Mouse (Mus musculus) T-cell, adult 2 months (primary cell): ENCODE results near the gene Hadha.

Experiments
- DNase-seq: peaks from one replicate; pipeline ENCODE4 v3.0.0; 2022; ENCODE audit warnings: low spot score

Gene Hadha

GRCm38 (mm10) chr5:30154474-30155394, at the start of gene Hadha, which contains the start of gene Hadhb:
TSS of gene Hadha (minus strand) at chr5:30155162.
TSS of gene Hadhb (plus strand) at chr5:30155248.
- DNase-seq: peak; percentile 92

DNA sequence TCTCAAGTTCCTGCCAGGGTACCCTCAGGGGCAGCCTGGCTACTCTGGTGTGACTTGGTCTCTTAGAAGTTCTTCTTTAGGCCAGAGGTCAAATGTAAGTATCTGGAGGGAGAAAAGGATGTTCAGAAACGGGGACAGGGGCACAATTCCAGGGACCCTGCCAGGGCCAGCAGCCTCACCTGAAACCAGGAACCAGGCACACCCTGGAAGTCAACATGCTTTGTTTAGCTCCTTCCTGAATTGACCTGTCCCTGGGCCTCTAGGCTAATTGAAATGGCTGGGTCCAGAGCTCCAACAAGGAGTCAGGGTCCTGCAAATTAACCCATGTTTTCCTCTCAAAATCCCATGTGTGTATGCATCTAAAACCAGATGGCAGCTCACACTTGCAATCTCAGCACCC, 49.5 kb upstream of the Hadha start:
- no peak for DNase-seq

DNA sequence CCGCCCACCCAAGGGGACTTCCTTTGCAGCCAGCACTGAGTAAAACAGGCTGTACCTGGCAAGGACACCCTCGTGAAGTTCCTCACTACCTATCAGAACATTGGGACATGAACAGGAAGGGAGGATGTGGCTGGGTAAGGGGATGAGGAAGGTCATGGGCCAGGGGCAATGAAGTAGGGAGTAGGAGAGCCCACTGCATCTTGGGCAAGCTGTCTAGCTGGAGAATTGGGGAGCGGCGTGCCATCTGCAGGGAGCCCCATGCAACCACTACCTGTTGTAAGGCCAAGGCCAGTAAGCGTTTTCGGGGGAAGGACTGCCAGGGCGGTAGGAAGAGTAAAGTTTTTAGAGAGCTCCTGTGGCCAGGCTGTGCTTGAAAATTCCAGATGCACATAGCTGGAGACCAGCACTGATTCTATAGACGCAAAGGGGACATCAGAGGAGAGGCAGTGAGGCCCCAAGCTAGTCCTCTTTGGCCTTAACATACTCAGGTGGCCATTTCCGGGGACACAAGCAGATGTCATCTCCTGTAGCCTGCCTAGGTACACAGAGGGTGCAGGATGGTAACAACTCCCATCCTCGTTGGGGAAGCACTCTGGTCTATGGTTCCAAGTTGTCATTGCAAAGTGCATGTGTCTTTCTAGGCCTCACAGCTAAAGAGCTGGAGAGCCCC, 48.4 kb upstream of the Hadha start:
- DNase-seq: no peak

GRCm38 (mm10) chr5:30202221-30202620, 47.3 kb upstream of the Hadha start:
- DNase-seq: no peak

DNA sequence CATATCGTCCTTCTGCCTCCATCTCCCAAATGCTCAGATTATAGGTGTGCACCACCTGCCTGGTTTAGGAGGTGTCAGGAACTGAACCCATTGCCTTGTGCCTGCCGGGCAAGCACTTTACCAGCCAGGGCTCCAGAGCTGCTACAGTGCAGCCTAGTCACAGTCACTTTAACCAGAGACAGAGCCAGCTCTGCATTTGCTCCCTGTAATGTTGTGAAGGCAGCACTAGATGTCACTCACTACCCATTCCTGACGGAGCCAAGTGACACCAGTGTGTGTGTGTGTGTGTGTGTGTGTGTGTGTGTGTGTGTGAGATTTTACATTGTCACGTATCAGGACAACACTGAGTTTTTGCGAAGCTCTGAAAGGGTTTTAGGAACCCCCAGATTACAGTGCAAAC, 46.6 kb upstream of the Hadha start:
- DNase-seq: no peak

DNA sequence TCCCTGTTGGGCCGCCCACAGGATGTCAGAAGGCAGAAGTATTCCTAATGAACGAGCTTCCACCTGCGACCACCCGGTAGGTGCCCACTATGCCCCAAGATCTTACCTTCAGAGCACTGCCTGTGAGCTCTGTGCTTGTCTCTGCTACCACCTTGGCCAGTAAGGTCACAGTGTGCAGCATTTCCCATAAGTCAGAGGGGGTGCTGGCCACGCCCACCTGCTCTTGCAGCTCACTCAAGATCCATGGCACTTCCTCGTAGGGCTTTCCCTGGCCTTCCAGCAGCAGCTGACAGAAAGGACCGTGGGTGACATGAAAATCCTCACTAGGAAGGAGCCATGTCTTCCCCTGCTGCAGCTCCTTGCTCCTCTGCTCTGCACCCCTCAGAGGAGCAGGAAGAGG, 43.3 kb upstream of the Hadha start:
- DNase-seq: no peak

- no peak for DNase-seq
Observed at GRCm38 (mm10) chr5:30195340-30195739, 40.4 kb upstream of the Hadha start.

DNA sequence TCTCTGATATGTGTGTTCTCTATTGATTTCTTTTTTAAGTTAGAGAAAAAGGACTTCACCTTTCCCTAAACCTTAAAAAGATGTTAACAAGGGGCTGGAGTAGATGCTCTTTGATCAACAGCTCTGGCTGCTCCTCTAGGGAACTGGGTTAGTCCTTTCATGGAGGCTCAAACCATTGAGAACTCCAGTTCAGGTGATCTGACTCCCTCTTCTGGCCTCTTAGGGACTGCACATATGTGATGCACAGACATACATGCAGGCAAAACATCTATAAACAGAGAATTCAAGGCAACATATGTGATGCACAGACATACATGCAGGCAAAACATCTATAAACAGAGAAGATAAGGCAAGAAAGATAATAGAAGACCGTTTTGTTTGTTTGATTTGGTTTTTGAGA, 37.5 kb upstream of the Hadha start:
- DNase-seq: no peak

- DNase-seq: no peak
Observed at GRCm38 (mm10) chr5:30187687-30188485, 32.9 kb upstream of the Hadha start.

DNA sequence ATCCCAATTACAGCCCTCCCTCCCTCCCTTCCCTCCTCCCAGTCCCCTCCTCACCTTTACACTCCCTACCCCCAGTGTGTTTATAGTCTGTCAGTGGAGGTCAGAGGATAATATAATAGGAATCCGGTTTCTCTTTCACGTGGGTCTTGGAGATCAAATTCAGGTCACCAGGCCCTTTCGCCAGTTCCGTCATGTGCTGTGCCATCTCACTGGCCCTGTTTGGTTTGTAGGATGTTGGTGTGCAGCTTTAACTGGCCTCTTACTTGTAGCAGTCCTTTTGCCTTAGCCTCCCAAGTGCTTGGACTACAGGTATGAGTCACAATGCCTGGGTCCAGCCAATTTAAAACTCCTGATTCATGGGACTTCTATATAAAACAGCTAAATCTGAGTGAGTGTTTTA, 20.8 kb upstream of the Hadha start:
- no peak for DNase-seq

GRCm38 (mm10) chr5:30172931-30173692, 18.1 kb upstream of the Hadha start:
- no peak for DNase-seq

GRCm38 (mm10) chr5:30172115-30172514, 17.2 kb upstream of the Hadha start:
- no peak for DNase-seq

GRCm38 (mm10) chr5:30170303-30170940, 15.5 kb upstream of the Hadha start:
- no peak for DNase-seq

DNA sequence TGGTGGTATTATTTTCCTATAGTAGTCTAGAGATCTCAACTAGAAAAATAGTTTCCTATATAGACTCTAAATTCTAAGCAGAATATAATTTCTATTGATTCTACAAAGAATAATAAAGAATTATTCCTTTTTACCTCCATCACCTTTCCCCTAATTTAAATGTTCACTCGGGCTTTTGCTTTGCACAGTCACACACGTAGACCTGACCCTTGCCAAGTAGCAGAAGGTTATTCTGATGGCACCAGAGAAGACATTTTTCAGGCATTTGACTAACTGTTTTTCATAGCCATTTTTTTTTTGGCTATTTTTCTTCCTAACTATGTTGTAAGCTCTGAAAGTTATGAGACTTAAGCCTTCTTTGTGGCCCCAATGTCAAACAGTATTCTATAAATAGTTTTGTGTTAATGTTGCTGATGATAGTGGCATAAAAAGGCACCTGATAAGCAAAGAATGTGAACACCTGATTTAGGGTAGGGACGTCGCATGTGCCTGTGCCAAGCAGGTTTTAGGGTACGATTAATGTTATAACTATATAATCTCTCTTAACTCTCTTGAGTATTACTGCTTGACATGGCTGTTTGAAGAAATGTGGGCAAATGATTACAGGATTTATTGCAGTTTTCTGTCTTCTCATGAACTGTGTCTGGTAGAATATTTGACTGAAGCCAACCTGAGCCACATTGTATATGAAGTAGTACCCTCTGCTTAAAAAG, 10.4 kb upstream of the Hadha start:
- DNase-seq: no peak

GRCm38 (mm10) chr5:30162339-30162738, 7.4 kb upstream of the Hadha start:
- no peak for DNase-seq

GRCm38 (mm10) chr5:30161836-30162235, 6.9 kb upstream of the Hadha start:
- no peak for DNase-seq

DNA sequence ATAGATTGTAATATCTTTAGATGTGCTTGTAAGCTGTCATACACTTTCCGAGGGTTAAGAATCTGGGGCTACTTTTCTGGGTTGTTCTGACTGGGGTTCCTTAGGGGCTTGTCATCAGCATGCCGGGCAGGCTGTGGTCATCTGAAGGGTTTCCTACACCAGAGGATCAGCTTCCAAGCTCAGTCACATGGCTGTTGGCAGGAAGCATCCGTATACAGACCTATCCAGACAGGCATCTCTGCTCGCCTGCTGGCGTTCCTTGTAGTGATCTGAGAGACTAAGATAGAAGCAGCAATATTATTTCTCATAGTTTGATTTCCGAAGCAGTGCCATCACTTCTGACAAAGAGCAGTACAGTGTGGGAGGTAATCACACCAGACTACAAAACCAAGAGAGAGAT, 4.6 kb upstream of the Hadha start:
- no peak for DNase-seq

DNA sequence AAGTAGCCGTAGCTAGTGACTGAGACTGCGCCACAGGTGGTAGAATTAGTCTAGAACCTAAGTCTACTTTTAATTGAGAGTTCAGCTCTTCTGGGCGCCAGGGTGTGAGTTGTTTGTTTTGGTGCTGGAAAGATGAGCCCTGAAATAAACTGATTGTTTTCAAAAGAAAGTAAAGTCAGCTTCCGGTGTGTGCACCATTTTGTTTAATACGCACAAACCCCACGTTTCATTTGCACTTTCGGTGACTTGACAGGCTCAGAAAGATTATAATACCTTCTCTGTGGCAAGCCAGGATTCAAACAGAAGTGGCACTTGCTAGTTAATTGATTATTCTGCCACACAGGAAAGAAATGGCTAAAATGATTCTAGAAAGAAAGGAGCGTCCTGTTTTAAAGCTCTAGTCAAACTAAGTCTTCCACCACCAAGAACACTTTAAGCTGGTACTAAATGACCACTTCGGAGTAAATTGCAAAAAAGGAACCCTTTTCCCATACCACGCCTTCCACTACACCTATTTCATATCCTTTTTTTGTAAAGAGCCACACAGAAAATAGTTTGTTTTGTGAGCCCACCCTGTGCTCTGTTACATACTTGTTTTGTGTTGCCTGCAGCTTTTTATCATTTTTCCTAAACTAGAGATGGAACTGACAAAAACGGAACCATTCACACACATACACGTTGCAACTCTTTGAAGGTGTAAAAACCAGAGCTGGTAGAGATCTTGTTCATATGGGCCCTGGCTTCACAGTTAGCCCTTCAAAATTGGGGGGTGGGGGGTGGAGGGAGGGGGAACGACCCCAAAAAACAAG, 1.1 kb upstream of the Hadha start:
- peak; percentile 39 for DNase-seq

GRCm38 (mm10) chr5:30155395-30155792, 432 bp upstream of the Hadha start:
- no peak for DNase-seq

DNA sequence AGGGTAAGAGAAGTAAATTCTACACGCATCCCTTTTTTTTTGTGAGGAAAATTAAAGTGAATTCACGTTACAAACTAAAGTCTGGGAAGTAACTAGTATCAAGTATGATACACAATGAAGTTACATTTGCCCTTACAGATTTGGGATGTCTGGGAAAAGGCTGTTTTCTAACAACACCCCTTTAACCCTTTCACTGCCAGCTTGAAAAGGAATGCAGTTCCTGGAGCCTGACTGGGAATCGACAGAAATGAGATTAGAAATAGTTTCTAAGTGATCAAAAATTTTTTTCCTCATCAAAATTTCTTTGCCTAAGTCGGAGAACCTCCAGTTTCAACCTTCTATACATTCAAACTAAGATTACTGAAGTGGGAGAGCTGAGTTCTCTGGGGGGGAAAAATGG, 949 bp downstream of the Hadha start:
- DNase-seq: no peak
